Mouse (Mus musculus) embryonic facial prominence, embryonic 12.5 days (tissue): ENCODE measurements around the gene Cacna1c. TPM values are rescaled to one million over a fixed set of nuclear protein-coding genes. Genes with fewer than 3 reads are reported as not detected.
A peak's percentile ranks its signal among the peaks of the same experiment; 100 is the strongest.

Source experiments
- ATAC-seq: fragments of 200-750 bp; cut with Nextera tagmentation; 2 replicates; pipeline ENCODE4 v1.8.0; 2017; ENCODE audit not compliant: insufficient number of reproducible peaks, insufficient read depth, low FRiP score, low TSS enrichment
- H3K27ac ChIP-seq: fragments of 300-500 bp; sonication (generic); 2 replicates; pipeline ENCODE4 v1.5.1; 2016; ENCODE audit warnings: mild to moderate bottlenecking
- H3K27me3 ChIP-seq: fragments of 300-500 bp; sonication (generic); 2 replicates; pipeline ENCODE4 v1.6.1; 2016; ENCODE audit warnings: mild to moderate bottlenecking, moderate library complexity
- H3K36me3 ChIP-seq: fragments of 300-500 bp; sonication (generic); 2 replicates; pipeline ENCODE4 v1.6.1; 2016; ENCODE audit warnings: mild to moderate bottlenecking
- H3K4me1 ChIP-seq: fragments of 300-500 bp; sonication (generic); 2 replicates; pipeline ENCODE4 v1.6.1; 2016
- H3K4me2 ChIP-seq: fragments of 300-500 bp; sonication (generic); replicated peaks from 2 replicates; pipeline ENCODE4 v1.6.1; 2016; ENCODE audit warnings: mild to moderate bottlenecking, moderate library complexity
- H3K4me3 ChIP-seq: fragments of 300-500 bp; sonication (generic); 2 replicates; pipeline ENCODE4 v1.5.1; 2016; ENCODE audit warnings: mild to moderate bottlenecking
- H3K9ac ChIP-seq: fragments of 300-500 bp; sonication (generic); 2 replicates; pipeline ENCODE4 v1.6.1; 2016; ENCODE audit warnings: mild to moderate bottlenecking, moderate library complexity
- H3K9me3 ChIP-seq: fragments of 300-500 bp; sonication (generic); 2 replicates; pipeline ENCODE4 v1.6.1; 2016; ENCODE audit warnings: mild to moderate bottlenecking, moderate library complexity
- WGBS: fragments of 180-500 bp; shearing (Covaris S2); methylation state at CpG from one replicate; pipeline ENCODE4 v1.1.7; 2016; 5-methylcytosine and 5-hydroxymethylcytosine counted together
- polyA plus RNA-seq: library from polyadenylated mRNA; unstranded; fragments of >200 nt; fragmentation: Nextera tagmentation; extraction: Ambion mirVana; gene quantifications from 2 replicates; pipeline ENCODE4 v1.2.1, GENCODE M21; 2016

The Cacna1c gene
- polyA plus RNA-seq, 1 experiment from 2014 or later = 10.2 TPM

DNA sequence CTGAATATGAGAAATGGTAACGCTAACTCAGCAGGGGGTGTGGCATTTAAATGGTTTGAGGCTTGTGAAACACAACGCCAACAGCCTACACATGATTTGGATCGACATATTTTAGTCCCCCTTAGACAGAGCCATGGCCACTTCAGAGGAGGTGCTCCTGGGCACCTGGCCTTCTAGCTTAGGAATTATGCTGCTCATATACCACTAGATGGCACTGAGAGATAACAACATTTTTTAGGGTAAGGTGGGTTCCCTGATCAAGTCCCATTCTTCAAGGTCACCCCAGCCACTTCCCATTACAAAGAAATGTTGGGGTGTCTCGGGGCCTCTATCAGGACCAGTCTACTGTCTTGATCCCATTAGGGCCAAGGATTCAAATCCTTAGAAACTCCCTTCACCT is 570.0 kb downstream of the Cacna1c start:
- H3K4me2 ChIP-seq = no peak overlapping the region
- no peak overlapping the region for H3K27ac ChIP-seq
- no peaks in the 10 kb centered on the region for H3K27me3 ChIP-seq
- H3K9ac ChIP-seq = no peak overlapping the region
- no peaks in the 10 kb centered on the region for H3K4me1 ChIP-seq
- ATAC-seq = no peak
- H3K4me3 ChIP-seq = no peak overlapping the region
- whole genome bisulfite sequencing = 52% methylated on average over 4 of the region's 4 CpGs
- H3K9me3 ChIP-seq = no peaks in the 10 kb centered on the region
- 0 out of 2 replicates have a peak, but pooled peaks cover 4% of the 10 kb centered on the region for H3K36me3 ChIP-seq

- Histone ChIP-seq H3K9ac (no peak overlapping the region), H3K27me3 (no peaks in the 10 kb centered on the region), H3K27ac (no peak overlapping the region), H3K4me3 (no peak overlapping the region), H3K4me1 (no peaks in the 10 kb centered on the region), H3K36me3 (0 out of 2 replicates have a peak, but pooled peaks cover 4% of the 10 kb centered on the region), H3K4me2 (no peak overlapping the region), H3K9me3 (no peaks in the 10 kb centered on the region)
- WGBS = 96% methylated on average over 3 of the region's 3 CpGs
- no peak for ATAC-seq
Observed at GRCm38 (mm10) chr6:118623609-118624008, 572.6 kb downstream of the Cacna1c start.

- Histone ChIP-seq H3K36me3 (0 out of 2 replicates have a peak, but pooled peaks cover 4% of the 10 kb centered on the region), H3K4me2 (no peak overlapping the region), H3K4me3 (no peak overlapping the region), H3K27me3 (no peaks in the 10 kb centered on the region), H3K27ac (no peak overlapping the region), H3K9me3 (no peaks in the 10 kb centered on the region), H3K4me1 (no peaks in the 10 kb centered on the region), H3K9ac (no peak overlapping the region)
- no peak for ATAC-seq
- 71% methylated on average over 7 of the region's 7 CpGs for WGBS
Observed at GRCm38 (mm10) chr6:118621866-118622265, 574.4 kb downstream of the Cacna1c start.

DNA sequence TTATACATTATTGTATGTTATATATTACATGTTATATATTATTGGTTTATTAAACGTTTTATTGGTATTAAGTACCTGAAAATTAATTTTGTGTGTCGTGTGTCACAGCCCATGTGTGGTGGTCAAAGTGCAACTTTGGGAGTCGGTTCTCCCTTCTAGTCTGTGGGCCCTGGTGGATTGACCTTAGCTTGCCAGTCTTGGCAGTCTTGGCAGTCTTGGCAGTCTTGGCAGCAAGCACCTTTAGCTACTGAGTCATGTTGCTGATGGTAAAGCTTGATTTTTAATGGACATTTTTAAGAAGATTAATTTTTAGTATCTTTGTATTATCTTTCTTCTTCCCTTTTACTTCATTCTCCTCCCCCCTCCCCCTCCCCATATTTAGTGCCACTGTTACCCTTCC is 574.8 kb downstream of the Cacna1c start:
- Histone ChIP-seq H3K9me3 (no peaks in the 10 kb centered on the region), H3K4me2 (no peak overlapping the region), H3K4me3 (no peak overlapping the region), H3K27ac (no peak overlapping the region), H3K4me1 (no peaks in the 10 kb centered on the region), H3K9ac (no peak overlapping the region), H3K27me3 (no peaks in the 10 kb centered on the region), H3K36me3 (0 out of 2 replicates have a peak, but pooled peaks cover 4% of the 10 kb centered on the region)
- ATAC-seq = no peak
- 82% methylated on average over 3 of the region's 3 CpGs for WGBS

DNA sequence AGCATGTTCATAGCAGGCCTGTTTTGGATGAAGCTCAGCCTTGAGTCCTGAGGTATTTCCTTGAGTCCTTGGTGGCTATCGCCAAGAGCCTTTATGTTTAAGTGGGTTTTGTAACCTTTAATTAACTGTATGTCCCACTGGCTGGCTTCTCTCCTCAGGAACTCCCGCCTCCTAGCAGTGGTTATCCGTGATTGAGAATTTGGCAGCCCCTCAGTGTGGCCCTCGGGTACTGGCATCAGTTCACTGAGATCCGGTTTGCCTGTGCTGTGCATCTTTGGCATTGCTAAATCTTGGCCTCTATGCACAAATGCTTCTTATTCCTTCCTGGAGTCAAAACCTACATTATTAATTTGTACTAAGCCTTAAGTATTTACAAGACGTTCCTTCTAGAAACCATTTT is 587.3 kb downstream of the Cacna1c start:
- peaks cover 22% of the 10 kb centered on the region; the same call in 1 of the 2 replicates for H3K36me3 ChIP-seq
- no peak for ATAC-seq

DNA sequence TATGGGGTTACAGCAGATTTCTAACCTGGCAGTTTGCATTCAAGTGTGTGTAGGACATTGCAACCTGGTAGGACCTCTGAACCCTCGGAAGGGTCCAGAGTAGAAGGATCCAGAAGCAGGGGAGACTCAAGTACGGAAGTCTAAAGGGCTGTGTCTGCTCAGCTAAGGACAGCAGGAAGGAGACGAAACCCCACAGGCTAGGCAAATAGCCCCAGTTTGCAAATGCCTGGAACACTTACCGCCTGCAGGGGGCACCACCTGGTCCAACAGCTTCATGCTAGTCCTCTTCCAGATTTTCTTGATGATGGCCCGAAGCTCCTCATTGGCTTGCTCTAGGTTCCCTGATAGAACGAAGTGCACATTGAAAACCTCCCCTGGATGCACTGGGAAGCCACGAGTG is 590.2 kb downstream of the Cacna1c start:
- Histone ChIP-seq H3K9ac (no peak overlapping the region), H3K4me3 (no peak overlapping the region), H3K9me3 (no peaks in the 10 kb centered on the region), H3K36me3 (peaks cover 29% of the 10 kb centered on the region; the same call in 1 of the 2 replicates), H3K27ac (no peak overlapping the region), H3K4me1 (no peaks in the 10 kb centered on the region), H3K4me2 (no peak overlapping the region), H3K27me3 (no peaks in the 10 kb centered on the region)
- ATAC-seq = no peak
- 62% methylated on average over 7 of the region's 7 CpGs for WGBS

More for the DNA sequence above, 587.3 kb downstream of the Cacna1c start:
- no peaks in the 10 kb centered on the region for H3K4me1 ChIP-seq
- no peaks in the 10 kb centered on the region for H3K27me3 ChIP-seq
- no peak overlapping the region for H3K9ac ChIP-seq
- H3K9me3 ChIP-seq = no peaks in the 10 kb centered on the region
- 92% methylated on average over 6 of the region's 6 CpGs for WGBS
- no peak overlapping the region for H3K4me2 ChIP-seq
- H3K27ac ChIP-seq = no peak overlapping the region
- no peak overlapping the region for H3K4me3 ChIP-seq

- Histone ChIP-seq H3K4me3 (no peak overlapping the region), H3K4me2 (no peak overlapping the region), H3K27me3 (no peaks in the 10 kb centered on the region), H3K36me3 (peaks cover 30% of the 10 kb centered on the region; the same call in 1 of the 2 replicates), H3K9me3 (no peaks in the 10 kb centered on the region), H3K9ac (no peak overlapping the region), H3K27ac (no peak overlapping the region), H3K4me1 (no peaks in the 10 kb centered on the region)
- no peak for ATAC-seq
- 89% methylated on average over 7 of the region's 7 CpGs for WGBS
Observed at GRCm38 (mm10) chr6:118603825-118604224, 592.4 kb downstream of the Cacna1c start.

DNA sequence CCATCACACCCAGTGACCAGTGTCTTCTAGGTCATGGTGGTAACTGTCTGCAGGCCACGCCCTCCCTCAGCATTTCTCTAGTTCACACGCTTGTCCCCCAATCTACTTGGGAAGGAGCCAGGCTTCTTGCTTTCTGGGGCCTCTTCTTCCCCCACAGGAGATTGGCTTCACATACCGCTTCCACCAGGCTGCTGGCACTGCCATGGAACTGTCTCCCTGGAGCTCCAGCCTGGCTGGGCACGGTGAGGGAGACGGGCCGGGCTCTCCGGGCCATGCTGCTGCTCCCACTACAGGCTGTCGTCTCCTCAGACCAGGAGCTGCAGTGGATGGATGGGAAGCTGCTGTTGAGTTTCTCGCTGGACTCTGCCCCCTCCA is 600.5 kb downstream of the Cacna1c start:
- H3K36me3 ChIP-seq = peaks cover 16% of the 10 kb centered on the region; the same call in 1 of the 2 replicates
- H3K9ac ChIP-seq = no peak overlapping the region
- no peak for ATAC-seq
- no peaks in the 10 kb centered on the region for H3K9me3 ChIP-seq
- H3K27ac ChIP-seq = no peak overlapping the region
- H3K4me2 ChIP-seq = no peak overlapping the region
- no peak overlapping the region for H3K4me3 ChIP-seq
- H3K4me1 ChIP-seq = peaks cover 9% of the 10 kb centered on the region
- peaks cover 25% of the 10 kb centered on the region for H3K27me3 ChIP-seq
- 73% methylated on average over 9 of the region's 9 CpGs for WGBS

DNA sequence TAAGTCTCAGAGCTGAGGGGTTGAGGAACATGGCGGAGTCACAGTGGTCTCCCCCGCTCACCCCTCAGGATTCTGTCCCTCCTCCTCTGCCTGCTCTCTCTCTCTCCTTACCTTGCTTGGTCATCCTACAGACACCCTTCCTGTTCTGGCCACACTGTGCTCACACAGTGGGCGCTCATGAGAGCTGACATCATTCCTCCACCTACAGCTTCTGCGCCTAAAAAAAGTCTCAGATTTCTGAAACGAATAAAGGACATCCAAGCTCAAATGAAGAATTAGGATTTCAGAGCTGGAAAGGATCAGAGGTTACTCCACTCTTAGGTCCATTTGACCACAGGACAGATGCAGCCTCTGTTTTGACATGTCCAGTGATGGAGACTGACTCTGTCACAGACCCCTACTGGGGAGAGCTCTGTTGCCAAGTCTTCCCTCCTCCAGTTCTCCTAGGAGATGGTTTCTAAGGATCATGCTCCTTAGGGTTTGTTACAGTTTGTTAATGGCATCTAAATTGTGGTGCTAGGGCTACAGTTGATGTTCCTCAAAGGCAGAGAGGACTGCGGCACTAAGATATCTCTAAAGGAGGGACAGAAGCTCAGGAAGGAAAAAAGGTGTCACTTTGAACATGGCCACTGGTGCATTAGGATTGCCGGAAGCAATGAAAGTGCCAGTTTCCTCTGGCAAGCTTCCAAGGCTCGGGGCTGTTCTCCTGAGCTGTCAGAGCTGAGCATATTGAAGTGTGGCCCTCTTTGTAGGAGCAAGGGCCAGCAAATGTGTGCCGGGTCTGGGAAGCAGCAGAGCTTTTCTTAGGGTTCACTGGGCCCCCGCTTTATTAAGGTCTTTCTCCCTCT is 601.2 kb downstream of the Cacna1c start:
- Histone ChIP-seq H3K36me3 (peaks cover 16% of the 10 kb centered on the region; the same call in 1 of the 2 replicates), H3K27ac (no peak overlapping the region), H3K9ac (no peak overlapping the region), H3K4me3 (no peak overlapping the region), H3K27me3 (peaks cover 25% of the 10 kb centered on the region), H3K9me3 (no peaks in the 10 kb centered on the region), H3K4me2 (no peak overlapping the region), H3K4me1 (peaks cover 9% of the 10 kb centered on the region)
- WGBS = 87% methylated on average over 10 of the region's 10 CpGs
- ATAC-seq = no peak

- Histone ChIP-seq H3K9ac (no peak overlapping the region), H3K27ac (no peak overlapping the region), H3K36me3 (peaks cover 16% of the 10 kb centered on the region; the same call in 1 of the 2 replicates), H3K4me1 (peaks cover 9% of the 10 kb centered on the region), H3K4me2 (peak overlapping the region; percentile 65), H3K4me3 (peak overlapping the region; percentile 35), H3K9me3 (no peaks in the 10 kb centered on the region), H3K27me3 (peaks cover 25% of the 10 kb centered on the region)
- no peak for ATAC-seq
- WGBS = 33% methylated on average over 10 of the region's 10 CpGs
Observed at GRCm38 (mm10) chr6:118594070-118594469, 602.1 kb downstream of the Cacna1c start.

DNA sequence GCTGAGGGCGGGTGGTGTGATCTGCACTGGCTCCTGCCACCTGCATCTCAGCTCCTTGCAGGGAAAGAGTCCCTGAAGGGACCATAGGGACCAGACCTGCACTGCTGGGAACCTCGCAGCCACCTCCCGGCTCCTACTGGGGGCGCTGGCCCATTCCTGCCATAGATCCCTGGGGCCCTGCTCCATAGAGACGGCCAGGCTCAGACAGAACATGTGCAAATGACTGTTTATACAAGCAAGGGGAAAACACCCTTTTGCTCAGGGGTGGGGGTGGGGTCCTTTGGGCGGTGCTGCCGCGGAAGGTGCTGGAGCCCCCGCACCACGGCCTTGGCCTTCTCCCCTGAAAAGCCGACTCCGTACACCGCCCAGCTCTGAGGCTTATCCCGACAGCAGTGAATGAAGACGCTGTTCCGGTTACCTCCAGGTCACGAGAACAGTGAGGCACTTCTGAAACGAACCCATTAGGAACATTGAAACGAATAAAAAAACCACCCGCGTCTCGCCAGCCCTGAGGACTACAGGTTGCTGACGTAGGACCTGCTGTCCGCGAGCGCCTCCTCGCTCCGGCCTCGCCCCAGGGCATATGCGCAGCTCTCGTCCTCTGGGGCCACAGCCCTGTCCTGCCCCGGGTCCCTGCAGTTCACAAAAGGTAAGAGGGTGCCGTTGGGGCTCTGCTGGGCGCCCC is 602.7 kb downstream of the Cacna1c start:
- 2% methylated on average over 34 of the region's 34 CpGs for WGBS

More for the DNA sequence above, 602.7 kb downstream of the Cacna1c start:
- peaks cover 9% of the 10 kb centered on the region for H3K4me1 ChIP-seq
- peak overlapping the region; percentile 35 for H3K4me3 ChIP-seq
- peak; percentile 36; the same call in 1 of the 2 replicates for ATAC-seq
- H3K27ac ChIP-seq = no peak overlapping the region
- no peaks in the 10 kb centered on the region for H3K9me3 ChIP-seq
- peaks cover 25% of the 10 kb centered on the region for H3K27me3 ChIP-seq
- H3K36me3 ChIP-seq = peaks cover 16% of the 10 kb centered on the region; the same call in 1 of the 2 replicates
- no peak overlapping the region for H3K9ac ChIP-seq
- H3K4me2 ChIP-seq = peak overlapping the region; percentile 65
